Mouse (Mus musculus): ENCODE data around the gene Trappc2l. TPM values are rescaled to one million over a fixed set of nuclear protein-coding genes. Genes with fewer than 3 reads are reported as not detected.

Trappc2l gene
- polyA plus RNA-seq, 1 experiment from 2014 or later: 87.9 TPM

- no peak overlapping the region for H3K4me3 ChIP-seq
- H3K9me3 ChIP-seq: no peaks in the 10 kb centered on the region
- H3K36me3 ChIP-seq: no peaks in the 10 kb centered on the region
- H3K27ac ChIP-seq (replicated peaks): no peak overlapping the region
- H3K9ac ChIP-seq (replicated peaks): no peak overlapping the region
- no peak overlapping the region for H3K4me2 ChIP-seq (replicated peaks)
- H3K4me1 ChIP-seq: 0 out of 2 replicates have a peak, but pooled peaks cover 10% of the 10 kb centered on the region
- no peak for ATAC-seq (replicated peaks)
- H3K27me3 ChIP-seq: no peaks in the 10 kb centered on the region
- WGBS: 83% methylated on average over 14 of the region's 14 CpGs
Measured at GRCm38 (mm10) chr8:122585411-122585891, 26.0 kb upstream of the Trappc2l start.

- H3K27me3 ChIP-seq: no peaks in the 10 kb centered on the region
- H3K27ac ChIP-seq (replicated peaks): no peak overlapping the region
- H3K4me3 ChIP-seq: no peak overlapping the region
- 0 out of 2 replicates have a peak, but pooled peaks cover 10% of the 10 kb centered on the region for H3K4me1 ChIP-seq
- ATAC-seq (replicated peaks): peak; percentile 60; the same call in 1 of the 2 replicates
- WGBS: 25% methylated on average over 7 of the region's 7 CpGs
- H3K4me2 ChIP-seq (replicated peaks): no peak overlapping the region
- no peaks in the 10 kb centered on the region for H3K9me3 ChIP-seq
- no peaks in the 10 kb centered on the region for H3K36me3 ChIP-seq
- H3K9ac ChIP-seq (replicated peaks): no peak overlapping the region
Measured at GRCm38 (mm10) chr8:122586171-122586570, 25.3 kb upstream of the Trappc2l start.

- no peak overlapping the region for H3K4me2 ChIP-seq (replicated peaks)
- ATAC-seq (replicated peaks): no peak
- H3K27ac ChIP-seq (replicated peaks): no peak overlapping the region
- H3K9ac ChIP-seq (replicated peaks): no peak overlapping the region
- no peaks in the 10 kb centered on the region for H3K27me3 ChIP-seq
- no peak overlapping the region for H3K4me3 ChIP-seq
- 80% methylated on average over 10 of the region's 10 CpGs for WGBS
- H3K36me3 ChIP-seq: no peaks in the 10 kb centered on the region
- no peaks in the 10 kb centered on the region for H3K9me3 ChIP-seq
- 0 out of 2 replicates have a peak, but pooled peaks cover 10% of the 10 kb centered on the region for H3K4me1 ChIP-seq
Measured at GRCm38 (mm10) chr8:122586749-122587148, 24.7 kb upstream of the Trappc2l start.

- H3K4me2 ChIP-seq (replicated peaks): no peak overlapping the region
- WGBS: 81% methylated on average over 12 of the region's 12 CpGs
- no peak for ATAC-seq (replicated peaks)
- no peaks in the 10 kb centered on the region for H3K9me3 ChIP-seq
- H3K27me3 ChIP-seq: no peaks in the 10 kb centered on the region
- H3K36me3 ChIP-seq: no peaks in the 10 kb centered on the region
- no peak overlapping the region for H3K4me3 ChIP-seq
- no peaks in the 10 kb centered on the region for H3K4me1 ChIP-seq
- H3K9ac ChIP-seq (replicated peaks): no peak overlapping the region
- H3K27ac ChIP-seq (replicated peaks): peak overlapping the region; percentile 56
Measured at GRCm38 (mm10) chr8:122593240-122593639, 18.2 kb upstream of the Trappc2l start.

- Histone ChIP-seq H3K9me3 (no peaks in the 10 kb centered on the region), H3K4me3 (no peak overlapping the region), H3K9ac (replicated peaks) (no peak overlapping the region), H3K36me3 (no peaks in the 10 kb centered on the region), H3K4me1 (no peaks in the 10 kb centered on the region), H3K4me2 (replicated peaks) (no peak overlapping the region), H3K27me3 (no peaks in the 10 kb centered on the region), H3K27ac (replicated peaks) (peak overlapping the region; percentile 56)
- WGBS: 76% methylated on average over 19 of the region's 19 CpGs
- ATAC-seq (replicated peaks): no peak
Measured at GRCm38 (mm10) chr8:122593783-122594507, 17.5 kb upstream of the Trappc2l start.

GRCm38 (mm10) chr8:122596031-122596430, 15.4 kb upstream of the Trappc2l start:
- ATAC-seq (replicated peaks): no peak
- no peak overlapping the region for H3K27ac ChIP-seq (replicated peaks)
- no peak overlapping the region for H3K4me3 ChIP-seq
- no peaks in the 10 kb centered on the region for H3K4me1 ChIP-seq
- no peaks in the 10 kb centered on the region for H3K36me3 ChIP-seq
- 55% methylated on average over 4 of the region's 4 CpGs for WGBS
- H3K9ac ChIP-seq (replicated peaks): no peak overlapping the region
- H3K27me3 ChIP-seq: no peaks in the 10 kb centered on the region
- H3K9me3 ChIP-seq: no peaks in the 10 kb centered on the region
- no peak overlapping the region for H3K4me2 ChIP-seq (replicated peaks)

- no peak for ATAC-seq (replicated peaks)
- Histone ChIP-seq H3K4me1 (no peaks in the 10 kb centered on the region), H3K9ac (replicated peaks) (no peak overlapping the region), H3K4me2 (replicated peaks) (no peak overlapping the region), H3K4me3 (no peak overlapping the region), H3K36me3 (no peaks in the 10 kb centered on the region), H3K27me3 (no peaks in the 10 kb centered on the region), H3K9me3 (no peaks in the 10 kb centered on the region), H3K27ac (replicated peaks) (no peak overlapping the region)
- WGBS: 92% methylated on average over 9 of the region's 9 CpGs
Measured at GRCm38 (mm10) chr8:122600666-122601065, 10.8 kb upstream of the Trappc2l start.

- Histone ChIP-seq H3K4me1 (no peaks in the 10 kb centered on the region), H3K4me2 (replicated peaks) (no peak overlapping the region)
- WGBS: 71% methylated on average over 1 of the region's 1 CpGs
Measured at GRCm38 (mm10) chr8:122604640-122605039, 6.8 kb upstream of the Trappc2l start.

GRCm38 (mm10) chr8:122605367-122605766, 6.1 kb upstream of the Trappc2l start:
- Histone ChIP-seq H3K4me2 (replicated peaks) (no peak overlapping the region), H3K9ac (replicated peaks) (no peak overlapping the region), H3K36me3 (no peaks in the 10 kb centered on the region), H3K4me1 (no peaks in the 10 kb centered on the region), H3K4me3 (no peak overlapping the region), H3K27ac (replicated peaks) (no peak overlapping the region), H3K27me3 (no peaks in the 10 kb centered on the region), H3K9me3 (no peaks in the 10 kb centered on the region)
- 80% methylated on average over 4 of the region's 4 CpGs for WGBS
- no peak for ATAC-seq (replicated peaks)

More at GRCm38 (mm10) chr8:122604640-122605039, 6.8 kb upstream of the Trappc2l start:
- no peak for ATAC-seq (replicated peaks)
- Histone ChIP-seq H3K27me3 (no peaks in the 10 kb centered on the region), H3K4me3 (no peak overlapping the region), H3K9me3 (no peaks in the 10 kb centered on the region), H3K9ac (replicated peaks) (no peak overlapping the region), H3K36me3 (no peaks in the 10 kb centered on the region), H3K27ac (replicated peaks) (no peak overlapping the region)

GRCm38 (mm10) chr8:122606810-122607209, 4.6 kb upstream of the Trappc2l start:
- Histone ChIP-seq H3K4me1 (peaks cover 6% of the 10 kb centered on the region), H3K4me3 (no peak overlapping the region)

GRCm38 (mm10) chr8:122610209-122610608, 1.2 kb upstream of the Trappc2l start:
- Histone ChIP-seq H3K9me3 (no peaks in the 10 kb centered on the region), H3K27me3 (no peaks in the 10 kb centered on the region), H3K4me2 (replicated peaks) (peak overlapping the region; percentile 80; the same call in 1 of the 2 replicates), H3K36me3 (no peaks in the 10 kb centered on the region), H3K4me1 (peaks cover 19% of the 10 kb centered on the region), H3K4me3 (no peak overlapping the region; the same call in 1 of the 2 replicates), H3K27ac (replicated peaks) (no peak overlapping the region), H3K9ac (replicated peaks) (no peak overlapping the region)
- 51% methylated on average over 4 of the region's 4 CpGs for WGBS
- ATAC-seq (replicated peaks): no peak

More at GRCm38 (mm10) chr8:122606810-122607209, 4.6 kb upstream of the Trappc2l start:
- Histone ChIP-seq H3K9me3 (no peaks in the 10 kb centered on the region), H3K9ac (replicated peaks) (no peak overlapping the region), H3K4me2 (replicated peaks) (no peak overlapping the region), H3K36me3 (no peaks in the 10 kb centered on the region), H3K27me3 (no peaks in the 10 kb centered on the region), H3K27ac (replicated peaks) (no peak overlapping the region)
- WGBS: 79% methylated on average over 11 of the region's 12 CpGs
- no peak for ATAC-seq (replicated peaks)

GRCm38 (mm10) chr8:122610612-122611277, 695 bp upstream of the Trappc2l start:
- 2% methylated on average over 20 of the region's 20 CpGs for WGBS

More at GRCm38 (mm10) chr8:122610612-122611277, 695 bp upstream of the Trappc2l start:
- Histone ChIP-seq H3K4me1 (peaks cover 19% of the 10 kb centered on the region), H3K27me3 (no peaks in the 10 kb centered on the region), H3K4me3 (peak overlapping the region; percentile 55), H3K9me3 (no peaks in the 10 kb centered on the region), H3K4me2 (replicated peaks) (peak overlapping the region; percentile 80), H3K36me3 (no peaks in the 10 kb centered on the region), H3K9ac (replicated peaks) (peak overlapping the region; percentile 56), H3K27ac (replicated peaks) (peak overlapping the region; percentile 38)
- ATAC-seq (replicated peaks): peak; percentile 1; the same call in 1 of the 2 replicates
